Mouse (Mus musculus): ENCODE data around the gene Dgkh. TPM values are rescaled to one million over a fixed set of nuclear protein-coding genes. Genes with fewer than 3 reads are reported as not detected.
"Not testable (repeated sequence)": the region's sequence is repeated elsewhere in the genome, so short reads cannot be mapped to it uniquely, and the experiment has no call there.

Dgkh gene
- polyA plus RNA-seq, 1 experiment: 1.2 TPM

- H3K27me3 ChIP-seq (ENCODE audit: control insufficient read depth, insufficient read depth, insufficient read length): no peaks in the 10 kb centered on the region
- H3K79me2 ChIP-seq (ENCODE audit: control insufficient read depth, insufficient read depth): no peaks in the 10 kb centered on the region
- H3K36me3 ChIP-seq (ENCODE audit: control insufficient read depth, insufficient read depth): no peaks in the 10 kb centered on the region
- peak overlapping the region; percentile 12 for H3ac ChIP-seq (ENCODE audit: control insufficient read depth, insufficient read length)
- H3K4me3 ChIP-seq: peak overlapping the region; percentile 27
- H3K4me2 ChIP-seq (ENCODE audit: low read depth): peak overlapping the region; percentile 79
- TF ChIP-seq TCF3 (IDR thresholded peaks at IDR 0.05; ENCODE audit: insufficient read length, low read depth): no peak
- TF ChIP-seq CEBPB (IDR thresholded peaks at IDR 0.05; ENCODE audit: insufficient read depth, poor library complexity, severe bottlenecking): no peak
- TF ChIP-seq POLR2AphosphoS2 (IDR thresholded peaks at IDR 0.05; ENCODE audit: insufficient read length, low read depth): no peak
- TF ChIP-seq MYOD1 (IDR thresholded peaks at IDR 0.05; ENCODE audit: control insufficient read depth in 1 of 3, insufficient read length in 2 of 3, low read depth in 2 of 3): no peak
- TF ChIP-seq USF1 (IDR thresholded peaks at IDR 0.05; ENCODE audit: low read depth): no peak
- TF ChIP-seq TCF12 (IDR thresholded peaks at IDR 0.05; ENCODE audit: insufficient read depth, poor library complexity, severe bottlenecking): no peak
- TF ChIP-seq MAX (IDR thresholded peaks at IDR 0.05; ENCODE audit: low read depth): no peak
- no peak for TF ChIP-seq SRF (IDR thresholded peaks at IDR 0.05; ENCODE audit: control insufficient read depth, insufficient read length, low read depth)
- no peak for TF ChIP-seq MYOG (IDR thresholded peaks at IDR 0.05; ENCODE audit: control insufficient read depth in 1 of 3, insufficient read depth in 1 of 3, insufficient read length in 2 of 3, low read depth in 2 of 3)
- TF ChIP-seq POLR2A (IDR thresholded peaks at IDR 0.05; ENCODE audit: insufficient read length, low read depth): no peak
Observed at GRCm38 (mm10) chr14:78725307-78725956, 7.1 kb downstream of the Dgkh start.

- H3K79me2 ChIP-seq (ENCODE audit: control insufficient read depth, insufficient read depth): no peaks in the 10 kb centered on the region
- peak overlapping the region; percentile 79 for H3K4me2 ChIP-seq (ENCODE audit: low read depth)
- TF ChIP-seq SRF (IDR thresholded peaks at IDR 0.05; ENCODE audit: control insufficient read depth, insufficient read length, low read depth) (no peak), MYOG (IDR thresholded peaks at IDR 0.05; ENCODE audit: control insufficient read depth in 1 of 3, insufficient read depth in 1 of 3, insufficient read length in 2 of 3, low read depth in 2 of 3) (peak in 1 of 3 experiments; percentile 15)
- H3K4me3 ChIP-seq: peak overlapping the region; percentile 27
- H3ac ChIP-seq (ENCODE audit: control insufficient read depth, insufficient read length): peak overlapping the region; percentile 12
- no peaks in the 10 kb centered on the region for H3K27me3 ChIP-seq (ENCODE audit: control insufficient read depth, insufficient read depth, insufficient read length)
- H3K36me3 ChIP-seq (ENCODE audit: control insufficient read depth, insufficient read depth): no peaks in the 10 kb centered on the region
Observed at GRCm38 (mm10) chr14:78724414-78725306, 7.9 kb downstream of the Dgkh start.

GRCm38 (mm10) chr14:78723655-78724054 lies 8.9 kb downstream of the Dgkh start:
- H3K27me3 ChIP-seq (ENCODE audit: control insufficient read depth, insufficient read depth, insufficient read length); H3ac ChIP-seq (ENCODE audit: control insufficient read depth, insufficient read length); H3K4me3 ChIP-seq; H3K79me2 ChIP-seq (ENCODE audit: control insufficient read depth, insufficient read depth); H3K4me2 ChIP-seq (ENCODE audit: low read depth); H3K36me3 ChIP-seq (ENCODE audit: control insufficient read depth, insufficient read depth): not testable (repeated sequence)

GRCm38 (mm10) chr14:78722031-78722430 lies 10.5 kb downstream of the Dgkh start:
- no peaks in the 10 kb centered on the region for H3K79me2 ChIP-seq (ENCODE audit: control insufficient read depth, insufficient read depth)
- H3K4me3 ChIP-seq: no peak overlapping the region
- no peaks in the 10 kb centered on the region for H3K36me3 ChIP-seq (ENCODE audit: control insufficient read depth, insufficient read depth)
- TF ChIP-seq MYOG (IDR thresholded peaks at IDR 0.05; ENCODE audit: control insufficient read depth in 1 of 3, insufficient read depth in 1 of 3, insufficient read length in 2 of 3, low read depth in 2 of 3): no peak
- TF ChIP-seq MAX (IDR thresholded peaks at IDR 0.05; ENCODE audit: low read depth): no peak
- TF ChIP-seq MYOD1 (IDR thresholded peaks at IDR 0.05; ENCODE audit: control insufficient read depth in 1 of 3, insufficient read length in 2 of 3, low read depth in 2 of 3): no peak
- no peak for TF ChIP-seq TCF3 (IDR thresholded peaks at IDR 0.05; ENCODE audit: insufficient read length, low read depth)
- no peak for TF ChIP-seq REST (IDR thresholded peaks at IDR 0.05; ENCODE audit: insufficient read depth, insufficient read length)
- TF ChIP-seq E2F4 (IDR thresholded peaks at IDR 0.05; ENCODE audit: insufficient read depth): no peak
- no peak for TF ChIP-seq POLR2A (IDR thresholded peaks at IDR 0.05; ENCODE audit: insufficient read length, low read depth)
- no peak for TF ChIP-seq POLR2AphosphoS2 (IDR thresholded peaks at IDR 0.05; ENCODE audit: insufficient read length, low read depth)
- TF ChIP-seq SRF (IDR thresholded peaks at IDR 0.05; ENCODE audit: control insufficient read depth, insufficient read length, low read depth): no peak
- TF ChIP-seq TCF12 (IDR thresholded peaks at IDR 0.05; ENCODE audit: insufficient read depth, poor library complexity, severe bottlenecking): no peak
- no peak for TF ChIP-seq CEBPB (IDR thresholded peaks at IDR 0.05; ENCODE audit: insufficient read depth, poor library complexity, severe bottlenecking)
- no peak for TF ChIP-seq USF1 (IDR thresholded peaks at IDR 0.05; ENCODE audit: low read depth)
- H3K27me3 ChIP-seq (ENCODE audit: control insufficient read depth, insufficient read depth, insufficient read length): no peaks in the 10 kb centered on the region
- no peak overlapping the region for H3K4me2 ChIP-seq (ENCODE audit: low read depth)
- no peak overlapping the region for H3ac ChIP-seq (ENCODE audit: control insufficient read depth, insufficient read length)

- Histone ChIP-seq H3K4me2 (ENCODE audit: low read depth) (no peak overlapping the region), H3K27me3 (ENCODE audit: control insufficient read depth, insufficient read depth, insufficient read length) (no peaks in the 10 kb centered on the region), H3ac (ENCODE audit: control insufficient read depth, insufficient read length) (no peak overlapping the region), H3K4me3 (no peak overlapping the region), H3K36me3 (ENCODE audit: control insufficient read depth, insufficient read depth) (no peaks in the 10 kb centered on the region), H3K79me2 (ENCODE audit: control insufficient read depth, insufficient read depth) (no peaks in the 10 kb centered on the region)
- TF ChIP-seq POLR2AphosphoS2 (IDR thresholded peaks at IDR 0.05; ENCODE audit: insufficient read length, low read depth) (no peak), MAX (IDR thresholded peaks at IDR 0.05; ENCODE audit: low read depth) (no peak), MYOG (IDR thresholded peaks at IDR 0.05; ENCODE audit: control insufficient read depth in 1 of 3, insufficient read depth in 1 of 3, insufficient read length in 2 of 3, low read depth in 2 of 3) (no peak), MYOD1 (IDR thresholded peaks at IDR 0.05; ENCODE audit: control insufficient read depth in 1 of 3, insufficient read length in 2 of 3, low read depth in 2 of 3) (no peak), USF1 (IDR thresholded peaks at IDR 0.05; ENCODE audit: low read depth) (no peak), SRF (IDR thresholded peaks at IDR 0.05; ENCODE audit: control insufficient read depth, insufficient read length, low read depth) (no peak), REST (IDR thresholded peaks at IDR 0.05; ENCODE audit: insufficient read depth, insufficient read length) (no peak), CEBPB (IDR thresholded peaks at IDR 0.05; ENCODE audit: insufficient read depth, poor library complexity, severe bottlenecking) (no peak), TCF3 (IDR thresholded peaks at IDR 0.05; ENCODE audit: insufficient read length, low read depth) (no peak), TCF12 (IDR thresholded peaks at IDR 0.05; ENCODE audit: insufficient read depth, poor library complexity, severe bottlenecking) (no peak)
Observed at GRCm38 (mm10) chr14:78716035-78716434, 16.5 kb downstream of the Dgkh start.

All from myocyte (in vitro differentiated cells).